Mouse (Mus musculus): ENCODE results near the gene Nudt12. TPM values are rescaled to one million over a fixed set of nuclear protein-coding genes. Genes with fewer than 3 reads are reported as not detected.
A peak's percentile ranks its signal among the peaks of the same experiment; 100 is the strongest.

The Nudt12 gene
- 14.3 TPM for polyA plus RNA-seq (2021)

DNA sequence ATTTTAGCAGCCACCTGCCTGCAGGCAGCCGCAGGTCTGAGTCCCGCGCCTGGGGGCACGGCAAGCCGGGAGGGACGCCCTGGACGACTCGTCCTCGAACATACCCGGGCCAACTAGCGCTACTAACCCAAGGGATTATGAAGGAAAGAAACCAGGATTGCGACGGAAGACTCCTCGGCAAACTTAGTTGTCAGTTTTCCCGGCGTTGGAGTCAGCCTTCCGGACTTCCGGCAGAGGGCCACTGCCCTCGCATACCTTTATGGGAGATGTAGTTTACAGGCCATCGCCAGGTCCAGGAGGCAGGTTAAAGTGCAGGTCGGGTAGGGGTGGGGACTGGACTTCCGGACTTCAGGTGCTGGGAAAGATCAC lies at the start of gene Nudt12:
Gene Nudt12, minus strand, starts transcription at position 282 of the 369 bp plus-strand sequence.
- ChIA-PET CTCF (no interaction called here), POLR2A (no interaction called here)

DNA sequence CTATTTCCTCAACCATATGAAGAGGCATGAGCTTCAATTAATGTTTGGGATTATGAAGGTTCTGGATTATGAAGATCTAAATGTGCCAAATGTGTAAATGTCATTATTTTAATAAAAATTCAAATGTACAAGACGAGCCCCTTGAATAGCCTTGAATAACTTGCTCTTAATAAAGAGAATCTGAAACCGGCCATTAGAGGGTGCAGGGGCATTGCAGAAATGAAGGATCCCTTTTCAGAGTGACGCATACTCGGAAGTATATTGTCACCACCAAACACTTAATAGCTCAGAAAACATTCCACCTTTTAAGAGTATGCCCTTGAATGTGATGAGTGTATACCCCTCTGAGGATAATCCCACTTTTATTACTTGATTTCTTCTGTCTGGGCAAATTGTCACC lies 40.1 kb upstream of the Nudt12 start:
- ChIA-PET CTCF (interaction anchor here (0.8 to 1.3 kb wide), 2 partner anchors 9 to 39 kb away, joined by 4 read pairs; no protein-coding TSS in a partner anchor), POLR2A (no interaction called here)
- DNase-seq (ENCODE audit: low read depth, low spot score): no peak
- no peaks in the 10 kb centered on the region for H3K27me3 ChIP-seq
- ATAC-seq: peak; percentile 44
- in situ Hi-C loops (cut with MboI; ENCODE audit: low pct_unique_long_range_greater_than_20kb): no loop called here
- TF ChIP-seq CTCF (IDR thresholded peaks at IDR 0.05): peak; percentile 43

More for the DNA sequence above, at the start of gene Nudt12:
- no peak for TF ChIP-seq CTCF (IDR thresholded peaks at IDR 0.05)
- ATAC-seq (peak; percentile 100), DNase-seq (ENCODE audit: low read depth, low spot score) (no peak)
- no peaks in the 10 kb centered on the region for H3K27me3 ChIP-seq
- in situ Hi-C loops (cut with MboI; ENCODE audit: low pct_unique_long_range_greater_than_20kb): no loop called here

DNA sequence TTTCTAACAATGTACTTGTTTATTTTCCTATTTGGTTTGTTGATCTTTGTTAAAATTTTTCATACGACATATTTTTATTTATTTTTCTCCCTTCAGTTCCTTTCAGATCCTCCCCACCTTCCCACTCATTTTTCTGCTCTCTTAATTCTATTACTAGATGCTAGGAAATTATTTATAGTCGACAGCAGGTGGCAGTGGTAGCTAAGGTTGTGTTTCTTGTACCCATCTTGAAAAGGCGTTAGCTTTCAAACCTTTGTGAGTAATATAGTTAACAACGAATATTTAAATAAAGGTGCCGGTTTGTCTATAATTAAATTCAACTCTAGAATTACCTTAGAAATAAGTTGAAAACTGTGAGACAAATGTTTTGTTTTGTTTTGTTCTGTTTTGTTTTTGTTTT lies 26.6 kb upstream of the Nudt12 start:
- CTCF ChIA-PET: interaction anchor here (1.4 to 2.3 kb wide), 2 partner anchors 10 to 12 kb away, joined by 3 to 8 read pairs; no protein-coding TSS in a partner anchor
- peaks cover 18% of the 10 kb centered on the region for H3K27me3 ChIP-seq
- in situ Hi-C loops (cut with MboI; ENCODE audit: low pct_unique_long_range_greater_than_20kb): loop anchor here (5.0 kb wide), 1 partner anchor 63 kb away; no protein-coding TSS in a partner anchor
- ATAC-seq (peak; percentile 60), DNase-seq (ENCODE audit: low read depth, low spot score) (peak; percentile 10)
- POLR2A ChIA-PET: no interaction called here
- TF ChIP-seq CTCF (IDR thresholded peaks at IDR 0.05): peak; percentile 45

DNA sequence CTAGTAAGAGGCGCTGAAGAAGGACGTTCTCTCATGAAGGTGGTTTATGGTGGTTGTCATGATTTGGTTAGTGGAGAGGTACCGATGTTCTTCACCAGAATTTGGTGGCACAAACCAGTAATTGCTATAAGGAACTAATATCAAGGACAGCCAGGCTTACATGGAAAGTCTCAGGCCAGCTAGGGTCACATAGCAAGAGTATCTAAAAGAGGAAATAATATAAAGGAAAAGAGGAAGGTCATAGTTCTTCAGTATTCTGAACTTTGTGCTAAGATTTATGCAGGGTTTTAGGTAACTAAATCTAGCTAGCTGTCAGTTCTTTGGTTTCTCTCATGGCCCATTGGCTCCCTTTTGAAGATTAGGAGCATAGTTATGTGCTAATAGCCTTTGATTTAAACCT lies 20.3 kb upstream of the Nudt12 start:
- H3K27me3 ChIP-seq: peaks cover 21% of the 10 kb centered on the region
- TF ChIP-seq CTCF (IDR thresholded peaks at IDR 0.05): no peak
- DNase-seq (ENCODE audit: low read depth, low spot score) (no peak), ATAC-seq (no peak)
- CTCF ChIA-PET: no interaction called here
- POLR2A ChIA-PET: no interaction called here
- in situ Hi-C loops (cut with MboI; ENCODE audit: low pct_unique_long_range_greater_than_20kb): no loop called here

DNA sequence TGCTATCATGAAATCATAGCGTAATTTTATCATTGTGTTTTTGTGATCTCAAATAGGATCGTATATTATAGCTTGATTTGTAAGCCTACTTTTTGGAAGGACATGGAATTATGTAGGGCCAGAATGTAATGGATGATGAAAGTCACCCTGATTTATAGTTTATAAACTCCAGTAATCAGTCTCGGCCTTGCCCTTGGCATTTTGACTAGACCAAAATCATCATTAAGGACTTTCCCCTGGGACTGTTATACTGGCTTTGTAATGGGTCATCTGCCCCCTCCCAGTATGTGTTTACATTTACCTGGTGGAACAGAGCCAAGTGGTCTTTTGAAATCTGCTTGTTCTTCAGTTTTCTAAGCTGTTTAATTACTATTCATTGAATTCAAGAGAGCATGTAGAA lies 13.2 kb upstream of the Nudt12 start:
- no peak for TF ChIP-seq CTCF (IDR thresholded peaks at IDR 0.05)
- in situ Hi-C loops (cut with MboI; ENCODE audit: low pct_unique_long_range_greater_than_20kb): no loop called here
- ChIA-PET CTCF (interaction anchor here (2.8 kb wide), 1 partner anchor 13 kb away, joined by 8 read pairs; no protein-coding TSS in a partner anchor), POLR2A (no interaction called here)
- H3K27me3 ChIP-seq: peaks cover 3% of the 10 kb centered on the region
- ATAC-seq: no peak
- no peak for DNase-seq (ENCODE audit: low read depth, low spot score)

DNA sequence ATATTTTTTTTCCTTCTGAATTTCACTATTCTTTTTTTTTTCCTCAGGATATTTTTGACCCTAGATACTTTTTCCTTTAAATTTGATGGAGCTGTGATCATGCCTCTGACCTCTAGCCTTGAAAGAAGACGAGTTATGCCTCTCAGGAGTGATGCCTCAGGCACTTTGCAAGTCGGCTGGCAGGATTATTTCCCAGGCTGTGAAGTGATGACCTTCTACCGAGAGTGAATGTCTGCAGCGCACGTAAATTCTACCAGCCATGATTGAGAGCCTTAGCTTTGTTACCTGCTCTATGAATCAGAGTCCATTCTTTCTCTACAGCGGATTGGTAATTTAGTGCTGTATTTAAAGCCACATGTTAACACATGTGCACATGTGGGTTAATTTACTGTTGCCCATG lies 11.3 kb upstream of the Nudt12 start:
- DNase-seq (ENCODE audit: low read depth, low spot score): no peak
- ChIA-PET CTCF (interaction anchor here (1.1 kb wide), 1 partner anchor 8 kb away, joined by 3 read pairs; no protein-coding TSS in a partner anchor), POLR2A (no interaction called here)
- ATAC-seq: no peak
- in situ Hi-C loops (cut with MboI; ENCODE audit: low pct_unique_long_range_greater_than_20kb): no loop called here
- no peak for TF ChIP-seq CTCF (IDR thresholded peaks at IDR 0.05)
- H3K27me3 ChIP-seq: peaks cover 3% of the 10 kb centered on the region

DNA sequence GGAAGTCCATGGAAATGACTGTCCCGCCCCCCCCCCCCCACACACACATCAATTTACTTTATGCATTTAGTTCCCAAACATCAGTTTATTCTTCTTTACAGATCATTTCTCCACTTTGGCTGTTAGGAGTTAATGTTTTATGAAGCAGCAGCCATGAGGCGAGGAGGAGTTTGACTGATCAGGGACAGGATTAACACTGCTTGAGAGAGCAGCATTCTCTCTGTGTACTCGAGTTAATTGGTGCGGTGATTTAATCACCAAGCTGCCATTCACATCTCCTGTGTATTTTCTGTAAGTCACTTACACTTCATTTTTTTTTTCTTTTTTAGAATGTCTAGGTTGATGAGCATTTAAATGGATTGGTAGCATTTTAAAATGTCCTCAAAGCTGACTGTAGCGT lies 10.8 kb upstream of the Nudt12 start:
- DNase-seq (ENCODE audit: low read depth, low spot score): no peak
- ATAC-seq: peak; percentile 80
- no peak for TF ChIP-seq CTCF (IDR thresholded peaks at IDR 0.05)
- CTCF ChIA-PET: interaction anchor here (1.1 kb wide), 1 partner anchor 8 kb away, joined by 3 read pairs; no protein-coding TSS in a partner anchor
- peaks cover 3% of the 10 kb centered on the region for H3K27me3 ChIP-seq
- in situ Hi-C loops (cut with MboI; ENCODE audit: low pct_unique_long_range_greater_than_20kb): no loop called here
- POLR2A ChIA-PET: no interaction called here

DNA sequence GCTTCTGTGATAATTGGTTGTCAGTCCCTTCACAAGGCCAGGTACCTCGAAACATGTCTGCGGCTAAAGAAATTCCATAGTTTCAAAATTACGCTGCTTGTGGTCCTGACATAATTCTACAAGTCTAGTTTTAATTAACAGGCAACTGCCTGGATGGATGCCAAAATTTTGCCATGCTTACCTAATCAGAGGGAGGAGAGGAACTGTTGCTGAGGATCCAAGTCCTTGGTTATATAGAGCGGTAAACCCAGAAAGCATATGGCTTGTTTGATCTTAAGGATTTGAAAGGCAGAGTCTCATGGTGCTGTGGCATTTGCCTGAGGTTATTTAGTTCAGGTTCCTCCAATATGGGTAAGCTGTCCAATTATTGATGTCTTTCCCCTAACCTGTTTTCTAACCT lies 5.5 kb upstream of the Nudt12 start:
- ATAC-seq (no peak), DNase-seq (ENCODE audit: low read depth, low spot score) (no peak)
- TF ChIP-seq CTCF (IDR thresholded peaks at IDR 0.05): no peak
- in situ Hi-C loops (cut with MboI; ENCODE audit: low pct_unique_long_range_greater_than_20kb): no loop called here
- H3K27me3 ChIP-seq: no peaks in the 10 kb centered on the region
- ChIA-PET CTCF (no interaction called here), POLR2A (no interaction called here)

DNA sequence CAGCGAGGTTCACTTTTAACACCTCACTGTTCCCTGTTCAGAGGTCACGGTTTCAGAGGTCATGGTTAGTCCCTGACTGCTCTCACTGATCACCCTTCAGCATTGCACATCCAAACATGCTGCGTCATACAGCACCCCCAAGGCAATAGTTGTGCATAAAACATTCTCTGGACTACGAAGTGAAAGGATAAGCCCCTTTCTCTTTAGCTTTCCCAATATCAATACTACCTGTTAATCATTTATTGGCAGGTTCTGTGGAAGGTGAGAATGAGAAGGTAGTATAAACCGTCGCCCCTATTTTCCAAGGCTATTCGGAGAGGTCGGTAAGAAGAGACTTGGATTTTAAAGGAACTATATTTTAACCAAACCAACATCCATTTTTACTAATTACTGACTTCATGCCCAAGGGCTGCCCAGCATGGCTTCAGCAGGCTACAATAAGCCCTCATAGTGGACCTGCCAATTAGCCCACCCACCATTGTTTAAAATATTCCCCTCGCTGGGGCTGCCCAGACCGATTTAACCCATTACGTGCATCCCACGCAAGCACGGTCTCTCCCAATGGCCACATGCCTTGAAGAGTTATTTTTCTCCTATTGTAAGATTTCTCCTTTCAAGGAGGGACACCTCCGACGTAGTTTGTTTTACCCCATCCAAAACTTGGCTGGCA lies 616 bp downstream of the Nudt12 start:
- ChIA-PET POLR2A (no interaction called here), CTCF (no interaction called here)
- no peaks in the 10 kb centered on the region for H3K27me3 ChIP-seq
- DNase-seq (ENCODE audit: low read depth, low spot score) (no peak), ATAC-seq (peak; percentile 21)
- TF ChIP-seq CTCF (IDR thresholded peaks at IDR 0.05): no peak
- in situ Hi-C loops (cut with MboI; ENCODE audit: low pct_unique_long_range_greater_than_20kb): no loop called here

DNA sequence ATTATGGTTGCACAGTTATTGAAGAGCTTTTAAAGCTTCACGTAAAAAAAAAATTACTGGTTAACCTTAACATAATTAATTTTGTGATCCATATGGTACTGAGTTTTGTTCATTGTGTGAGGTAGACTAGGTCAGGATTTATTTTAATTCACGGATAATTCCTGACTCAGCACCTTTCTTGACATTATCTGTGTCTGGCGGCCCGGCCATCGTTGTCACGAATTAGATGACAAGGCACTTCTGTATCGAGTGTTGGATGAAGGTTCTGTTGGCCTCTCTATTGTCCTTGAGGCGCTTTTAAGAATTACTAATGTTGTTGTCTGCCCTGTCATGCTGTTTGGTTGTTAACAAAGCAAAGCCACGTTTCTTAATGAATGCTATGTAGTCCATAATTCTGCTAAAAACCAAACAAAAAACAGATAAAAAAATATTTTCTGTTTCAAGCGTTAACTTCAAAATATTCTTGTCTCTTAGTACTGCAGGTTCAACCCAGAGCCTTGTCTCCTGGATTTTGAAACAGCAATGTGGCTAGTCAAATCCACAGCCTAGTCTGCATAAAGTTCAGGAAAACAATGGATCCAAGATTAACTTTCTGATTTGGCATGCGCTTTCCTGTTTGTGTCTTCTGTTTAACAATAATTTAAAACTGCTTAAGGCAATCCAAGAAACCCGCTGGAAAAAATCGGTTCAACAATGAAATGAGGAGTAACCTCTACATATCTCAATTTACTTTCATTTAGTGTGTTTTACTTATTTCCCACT lies 1.4 kb downstream of the Nudt12 start:
- CTCF ChIA-PET: no interaction called here
- no peak for DNase-seq (ENCODE audit: low read depth, low spot score)
- TF ChIP-seq CTCF (IDR thresholded peaks at IDR 0.05): no peak
- in situ Hi-C loops (cut with MboI; ENCODE audit: low pct_unique_long_range_greater_than_20kb): no loop called here
- POLR2A ChIA-PET: no interaction called here
- no peak for ATAC-seq
- no peaks in the 10 kb centered on the region for H3K27me3 ChIP-seq

DNA sequence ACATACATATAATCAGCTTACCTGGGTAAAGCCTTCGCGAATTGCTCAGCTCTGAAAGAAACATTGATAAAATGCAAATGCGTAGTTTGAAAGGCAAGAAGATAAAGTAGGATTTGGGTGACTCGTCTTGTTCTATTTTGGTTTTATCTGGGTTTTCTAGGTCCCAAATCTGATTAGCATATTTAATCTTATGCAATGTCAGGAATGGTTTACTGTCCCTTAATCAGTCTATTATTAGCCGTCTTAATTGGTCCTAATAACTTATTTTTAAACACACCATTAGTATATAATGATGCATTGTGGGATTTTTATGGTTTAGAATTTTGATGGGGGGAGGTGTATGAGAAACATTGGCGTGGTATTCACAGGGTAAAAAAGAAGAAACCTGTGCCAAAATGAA lies 21.9 kb downstream of the Nudt12 start, which contains the start of gene Pdzph1:
Gene Pdzph1, minus strand, starts transcription at position 101 of the 400 bp plus-strand sequence.
- CTCF ChIA-PET: interaction anchor here (0.9 to 1.7 kb wide), 2 partner anchors 8 to 12 kb away, joined by 3 to 4 read pairs; no protein-coding TSS in a partner anchor
- no peak for DNase-seq (ENCODE audit: low read depth, low spot score)
- TF ChIP-seq CTCF (IDR thresholded peaks at IDR 0.05): no peak
- no peak for ATAC-seq
- in situ Hi-C loops (cut with MboI; ENCODE audit: low pct_unique_long_range_greater_than_20kb): no loop called here
- POLR2A ChIA-PET: no interaction called here
- peaks cover 43% of the 10 kb centered on the region for H3K27me3 ChIP-seq
